Mouse (Mus musculus) CH12.LX (cell line): Measurements from ENCODE around the gene Atpaf1. TPM values are rescaled to one million over a fixed set of nuclear protein-coding genes. Genes with fewer than 3 reads are reported as not detected.

Experiments used
- DNase-seq: peaks from one replicate; pipeline ENCODE4 v3.0.0-alpha.2; 2013; ENCODE audit errors: extremely low read depth
- H3K27ac ChIP-seq: 2 replicates; pipeline ENCODE4 v1.5.1; 2012; ENCODE audit warnings: low read depth, mild to moderate bottlenecking, control low read depth, moderate library complexity; ENCODE audit not compliant: insufficient read depth
- H3K27me3 ChIP-seq: replicated peaks from 2 replicates; pipeline ENCODE3; 2012; ENCODE audit warnings: inconsistent platforms
- H3K36me3 ChIP-seq, 2 experiments: replicated peaks in 1 of 2; 2 replicates each; pipeline versions ENCODE3 to v1.6.1; 2012; ENCODE audit warnings: inconsistent platforms in 1 of 2, low read length in 1 of 2, mild to moderate bottlenecking in 1 of 2, mixed read lengths in 1 of 2, moderate library complexity in 1 of 2; ENCODE audit not compliant: control insufficient read depth in 1 of 2, insufficient read depth in 1 of 2
- H3K4me1 ChIP-seq, 2 experiments: 2 replicates each; pipeline ENCODE4 v1.6.1; 2012; ENCODE audit warnings: inconsistent platforms in 1 of 2, moderate library complexity in 1 of 2; ENCODE audit not compliant: insufficient read depth in 2 of 2, control insufficient read depth in 1 of 2
- H3K4me2 ChIP-seq: 2 replicates; pipeline ENCODE4 v1.6.1; 2012; ENCODE audit warnings: low read depth, mild to moderate bottlenecking, control low read depth; ENCODE audit not compliant: poor library complexity, insufficient read depth, severe bottlenecking
- H3K4me3 ChIP-seq, 3 experiments: fragments of 150-350 bp in 1 of 3; sonication (generic) in 1 of 3; replicated peaks in 1 of 3; 2 replicates each; pipeline versions ENCODE3 to v1.5.1; 2011 to 2012; ENCODE audit warnings: low read depth in 2 of 3, low read length in 2 of 3, mild to moderate bottlenecking in 2 of 3, moderate library complexity in 2 of 3, control low read depth in 1 of 3, improper control_type of control experiment in 1 of 3, inconsistent platforms in 1 of 3, mixed read lengths in 1 of 3; ENCODE audit not compliant: poor library complexity in 1 of 3
- H3K79me2 ChIP-seq: replicated peaks from 2 replicates; pipeline ENCODE4 v1.6.1; 2012; ENCODE audit warnings: mild to moderate bottlenecking, moderate library complexity; ENCODE audit not compliant: control insufficient read depth, poor library complexity, insufficient read depth, severe bottlenecking; ENCODE audit errors: extremely low read depth
- H3K9ac ChIP-seq: 2 replicates; pipeline ENCODE4 v1.6.1; 2012; ENCODE audit warnings: low read depth, mild to moderate bottlenecking, control low read depth, moderate library complexity; ENCODE audit not compliant: insufficient read depth
- H3K9me3 ChIP-seq: replicated peaks from 2 replicates; pipeline ENCODE3; 2012; ENCODE audit warnings: low read length, inconsistent platforms, mixed read lengths
- CTCF ChIP-seq, 2 experiments: IDR thresholded peaks in 1 of 2; conservative IDR thresholded peaks in 1 of 2; 2 replicates each; pipeline ENCODE4 v1.5.1; 2011 to 2012; ENCODE audit warnings: low read depth in 2 of 2, low read length in 2 of 2, improper control_type of control experiment in 1 of 2, inconsistent platforms in 1 of 2, mild to moderate bottlenecking in 1 of 2, moderate library complexity in 1 of 2
- ELF1 ChIP-seq: IDR thresholded peaks from 2 replicates; pipeline ENCODE4 v1.6.1; 2014; ENCODE audit warnings: low read depth, mild to moderate bottlenecking, inconsistent platforms, low read length, improper control_type of control experiment
- ETS1 ChIP-seq: conservative IDR thresholded peaks from 2 replicates; pipeline ENCODE4 v1.6.1; 2012; ENCODE audit warnings: low read depth, mild to moderate bottlenecking, inconsistent platforms, low read length, improper control_type of control experiment, moderate library complexity
- GABPA ChIP-seq: IDR thresholded peaks from 2 replicates; pipeline ENCODE4 v1.6.1; 2012; ENCODE audit warnings: low read depth, low read length, improper control_type of control experiment, inconsistent platforms; ENCODE audit not compliant: insufficient replicate concordance
- HCFC1 ChIP-seq: IDR thresholded peaks from 2 replicates; pipeline ENCODE4 v1.6.1; 2012; ENCODE audit warnings: low read depth, mild to moderate bottlenecking, inconsistent platforms, low read length, improper control_type of control experiment
- IRF4 ChIP-seq: IDR thresholded peaks from 2 replicates; pipeline ENCODE4 v1.6.1; 2014; ENCODE audit warnings: low read depth, mild to moderate bottlenecking, inconsistent platforms, low read length, improper control_type of control experiment
- JUN ChIP-seq: IDR thresholded peaks from 2 replicates; pipeline ENCODE4 v1.6.1; 2011; ENCODE audit warnings: low read depth, mild to moderate bottlenecking, low read length, improper control_type of control experiment, moderate library complexity; ENCODE audit not compliant: insufficient read depth
- JUND ChIP-seq: conservative IDR thresholded peaks from 2 replicates; pipeline ENCODE4 v1.6.1; 2011; ENCODE audit warnings: low read depth, low read length, improper control_type of control experiment
- KAT2A ChIP-seq: IDR thresholded peaks from 2 replicates; pipeline ENCODE4 v1.6.1; 2012; ENCODE audit warnings: low read length, improper control_type of control experiment, inconsistent platforms; ENCODE audit not compliant: insufficient replicate concordance
- MAX ChIP-seq: IDR thresholded peaks from 2 replicates; pipeline ENCODE4 v1.6.1; 2011; ENCODE audit warnings: low read length, improper control_type of control experiment
- MEF2A ChIP-seq: IDR thresholded peaks from 2 replicates; pipeline ENCODE4 v1.6.1; 2014; ENCODE audit warnings: low read depth, mild to moderate bottlenecking, inconsistent platforms, low read length, improper control_type of control experiment, borderline replicate concordance
- MXI1 ChIP-seq: IDR thresholded peaks from 2 replicates; pipeline ENCODE4 v1.6.1; 2011; ENCODE audit warnings: mild to moderate bottlenecking, low read depth, low read length, improper control_type of control experiment
- PAX5 ChIP-seq: IDR thresholded peaks from 2 replicates; pipeline ENCODE4 v1.6.1; 2012; ENCODE audit warnings: low read length, inconsistent platforms, mixed read lengths
- POLR2A ChIP-seq: IDR thresholded peaks from 2 replicates; pipeline ENCODE4 v1.6.1; 2011; ENCODE audit warnings: low read depth, mild to moderate bottlenecking, improper control_type of control experiment, low read length
- RCOR1 ChIP-seq: conservative IDR thresholded peaks from 2 replicates; pipeline ENCODE4 v1.6.1; 2012; ENCODE audit warnings: low read depth, mild to moderate bottlenecking, inconsistent platforms, low read length, improper control_type of control experiment
- UBTF ChIP-seq: IDR thresholded peaks from 2 replicates; pipeline ENCODE4 v1.6.1; 2012; ENCODE audit warnings: low read depth, mild to moderate bottlenecking, inconsistent platforms, low read length, improper control_type of control experiment, moderate library complexity
- USF2 ChIP-seq: conservative IDR thresholded peaks from 2 replicates; pipeline ENCODE4 v1.6.1; 2011; ENCODE audit warnings: low read depth, low read length, improper control_type of control experiment
- ZKSCAN1 ChIP-seq: IDR thresholded peaks from 2 replicates; pipeline ENCODE4 v1.6.1; 2012; ENCODE audit warnings: low read depth, inconsistent platforms, low read length, improper control_type of control experiment, borderline replicate concordance
- ZMIZ1 ChIP-seq: IDR thresholded peaks from 2 replicates; pipeline ENCODE4 v1.6.1; 2012; ENCODE audit warnings: low read depth, mild to moderate bottlenecking, inconsistent platforms, low read length, improper control_type of control experiment
- dilution Hi-C: fragments of 300-500 bp; cut with MboI; formaldehyde crosslinking; loops from 2 replicates; pipeline ENCODE4 v1.14.3; 2020; ENCODE audit warnings: low sequenced_read_pairs; ENCODE audit not compliant: extremely low pct_unique_long_range_greater_than_20kb, extremely low pct_ligation_motif_present
- in situ Hi-C: fragments of 300-500 bp; cut with MboI; formaldehyde crosslinking; loops from 3 replicates; pipeline ENCODE4 v1.14.3; 2019; ENCODE audit warnings: low sequenced_read_pairs, low pct_ligation_motif_present, low pct_unique_long_range_greater_than_20kb, mixed read lengths
- polyA plus RNA-seq: library from polyadenylated mRNA; unstranded; fragments of >175 nt; gene quantifications from 2 replicates; pipeline ENCODE4 v1.2.1, GENCODE M21; 2012; ENCODE audit warnings: low read depth; ENCODE audit not compliant: insufficient read length
- total RNA-seq, 2 experiments: library from RNA; depleted of rRNA; stranded (reverse); fragments of 300-350 nt in 1 of 2; fragments of >200 nt in 1 of 2; gene quantifications; 2 replicates each; pipeline ENCODE4 v1.2.3; 2012 to 2014

The Atpaf1 gene
- total and polyA plus RNA-seq, 3 experiments: 24.3 to 36.3 (median 27.7) TPM

DNA sequence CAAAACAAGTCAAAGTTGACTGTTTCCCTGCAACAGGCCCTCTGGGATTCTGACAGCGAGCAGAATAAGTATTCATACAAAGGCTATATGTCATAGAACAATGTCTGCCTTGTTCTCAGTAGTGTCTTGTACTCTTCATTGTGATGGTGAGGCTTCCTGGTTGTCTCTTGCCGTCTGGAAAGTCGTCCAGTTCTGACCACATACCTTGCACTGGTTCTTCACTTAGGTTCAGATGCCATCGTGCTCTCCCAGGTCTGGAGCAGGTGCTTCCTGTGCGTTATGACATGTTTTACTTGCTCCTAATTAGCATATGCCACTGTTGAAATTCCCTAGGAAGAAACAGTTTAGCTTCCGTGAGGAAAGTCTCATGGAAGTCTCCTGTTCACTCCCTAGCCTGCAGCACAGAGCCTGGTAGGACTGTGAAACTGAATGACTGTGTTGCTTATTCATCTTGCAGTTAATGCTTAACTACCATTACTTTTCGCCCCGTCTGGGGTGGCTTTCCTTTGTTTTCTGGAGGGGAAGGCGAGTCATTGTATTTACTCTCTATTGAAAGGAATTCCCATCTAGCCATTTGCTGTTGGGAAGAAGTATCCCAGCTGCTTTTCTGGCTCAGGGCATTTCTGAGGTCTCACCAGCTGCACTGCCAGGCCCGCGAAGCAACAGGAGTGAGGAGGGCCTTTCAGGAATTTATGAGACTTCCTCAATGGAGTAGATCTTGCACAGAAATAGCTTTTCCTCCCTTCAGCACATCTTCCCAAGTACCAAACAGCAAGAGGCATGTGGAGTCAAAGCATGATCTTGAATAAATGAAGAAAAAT is 16.8 kb upstream of the Atpaf1 start:
- TF ChIP-seq JUND (no peak), PAX5 (no peak), USF2 (no peak), UBTF (no peak), MEF2A (no peak), GABPA (no peak), IRF4 (no peak), ETS1 (no peak), JUN (no peak), HCFC1 (no peak), POLR2A (no peak), CTCF (conservative IDR thresholded peaks at IDR 0.05 in 1 of 2, IDR thresholded peaks at IDR 0.05 in 1 of 2; ENCODE audit: low read depth in 2 of 2, low read length in 2 of 2) (no peak), KAT2A (no peak), ZMIZ1 (no peak), RCOR1 (no peak), MAX (no peak), ZKSCAN1 (no peak), MXI1 (no peak)
- TF ChIP-seq, all 38 proteins: peak for 0
- no peak overlapping the region for H3K4me3 ChIP-seq
- dilution Hi-C loops: no loop called here
- H3K27ac ChIP-seq: no peak overlapping the region
- no peaks in the 10 kb centered on the region for H3K27me3 ChIP-seq
- H3K4me1 ChIP-seq: no peaks in the 10 kb centered on the region
- H3K9me3 ChIP-seq: no peaks in the 10 kb centered on the region
- H3K36me3 ChIP-seq: peaks cover 52 to 82% of the 10 kb centered on the region in 2 experiments
- no peak overlapping the region for H3K4me2 ChIP-seq
- DNase-seq: no peak
- in situ Hi-C loops: no loop called here
- no peaks in the 10 kb centered on the region for H3K79me2 ChIP-seq
- no peak overlapping the region for H3K9ac ChIP-seq

GRCm38 (mm10) chr4:115775056-115775455 is 9.6 kb upstream of the Atpaf1 start:
- Histone ChIP-seq H3K9me3 (no peaks in the 10 kb centered on the region), H3K4me3 (no peak overlapping the region), H3K9ac (no peak overlapping the region), H3K79me2 (no peaks in the 10 kb centered on the region), H3K4me1 (peaks cover 3% of the 10 kb centered on the region in 2 experiments; a peak in 2 of 4 replicates), H3K27ac (no peak overlapping the region), H3K4me2 (no peak overlapping the region), H3K27me3 (no peaks in the 10 kb centered on the region), H3K36me3 (peaks cover 40 to 70% of the 10 kb centered on the region in 2 experiments)
- dilution Hi-C loops: no loop called here
- TF ChIP-seq ZKSCAN1: no peak
- no peak for TF ChIP-seq ELF1
- TF ChIP-seq CTCF (conservative IDR thresholded peaks at IDR 0.05 in 1 of 2, IDR thresholded peaks at IDR 0.05 in 1 of 2; ENCODE audit: low read depth in 2 of 2, low read length in 2 of 2): no peak
- in situ Hi-C loops: no loop called here
- no peak for DNase-seq
